Mouse (Mus musculus): Measurements from ENCODE around the gene Gm44503. TPM values are rescaled to one million over a fixed set of nuclear protein-coding genes. Genes with fewer than 3 reads are reported as not detected.
A peak's percentile ranks its signal among the peaks of the same experiment; 100 is the strongest.

Gm44503 gene
- polyA plus RNA-seq, 1 experiment: not detected

DNA sequence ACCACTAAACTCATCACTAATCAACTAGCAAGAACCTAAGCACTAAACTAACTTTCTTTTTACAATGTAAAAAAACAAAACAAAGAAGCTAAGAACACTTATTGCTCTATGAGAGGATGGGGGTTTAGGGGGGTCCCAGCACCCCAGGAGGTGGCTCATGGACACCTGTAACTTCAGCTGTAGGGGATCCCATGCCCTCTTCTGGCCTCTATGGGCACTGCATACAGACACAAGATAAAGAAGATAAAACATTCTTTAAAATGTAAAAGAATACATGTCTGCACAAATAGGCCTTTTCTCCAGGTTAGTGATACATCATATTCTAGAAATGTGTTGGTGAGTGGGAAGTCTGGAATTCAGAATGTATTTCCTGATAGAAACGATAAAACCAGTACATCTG, 74.8 kb downstream of the Gm44503 start:
- Histone ChIP-seq H3K4me1 (ENCODE audit: control insufficient read depth, insufficient read depth, low read length) (no peaks in the 10 kb centered on the region; the same call in 1 of the 2 replicates), H3K27ac (ENCODE audit: insufficient read depth, low read depth, low read length) (no peak overlapping the region), H3K4me3 (ENCODE audit: insufficient read depth, low read depth, low read length) (no peak overlapping the region)
- 93% methylated on average over 1 of the region's 1 CpGs for WGBS
- TF ChIP-seq CTCF (IDR thresholded peaks at IDR 0.05; ENCODE audit: insufficient read depth, low read depth, low read length) (no peak), POLR2A (IDR thresholded peaks at IDR 0.05; ENCODE audit: insufficient read depth, low read depth, low read length) (no peak)

DNA sequence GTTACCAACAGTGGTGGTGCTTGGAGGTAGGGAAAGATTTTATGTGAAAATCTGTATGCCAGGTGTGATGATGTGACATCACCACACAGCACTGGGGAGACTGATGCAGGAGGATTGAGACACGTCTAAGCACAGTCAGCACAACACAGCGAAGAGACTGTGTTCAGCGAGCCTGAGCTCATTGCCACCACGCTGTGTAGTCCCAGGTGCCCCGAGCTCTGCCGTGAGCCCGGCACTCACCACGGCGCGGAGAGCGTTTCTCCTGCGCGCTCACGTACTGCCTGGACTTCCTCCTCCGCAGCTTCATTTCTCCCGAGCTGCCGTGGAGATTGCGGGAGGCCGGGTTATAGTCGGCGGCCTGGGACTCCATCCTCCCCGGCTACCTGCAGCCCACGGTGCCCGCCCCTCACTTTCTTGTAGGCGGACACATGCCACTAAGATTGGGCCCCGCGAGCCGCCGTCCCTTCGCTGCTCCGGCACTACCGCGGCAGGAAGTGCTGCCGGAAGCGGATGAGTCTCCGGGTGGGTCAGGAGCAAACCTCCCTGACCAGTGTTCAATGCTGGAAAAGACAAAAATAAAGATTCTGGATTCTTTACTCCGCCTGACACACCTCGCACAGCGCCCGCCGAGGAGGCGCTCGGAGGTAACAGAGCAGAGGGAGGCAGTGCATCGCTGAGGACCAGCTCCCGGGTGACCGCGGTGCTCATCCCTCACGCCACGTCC, 80.7 kb downstream of the Gm44503 start:
- H3K4me1 ChIP-seq (ENCODE audit: control insufficient read depth, insufficient read depth, low read length): peaks cover 4% of the 10 kb centered on the region
- no peak for TF ChIP-seq CTCF (IDR thresholded peaks at IDR 0.05; ENCODE audit: insufficient read depth, low read depth, low read length)
- H3K27ac ChIP-seq (ENCODE audit: insufficient read depth, low read depth, low read length): peak overlapping the region; percentile 70
- peak overlapping the region; percentile 91 for H3K4me3 ChIP-seq (ENCODE audit: insufficient read depth, low read depth, low read length)
- WGBS: under 1% methylated on average over 49 of the region's 49 CpGs

GRCm38 (mm10) chr9:73040080-73040479, 81.4 kb downstream of the Gm44503 start, which contains the start of gene Pigb:
Gene Pigb (minus strand): TSS chr9:73040378.
- 32% methylated on average over 6 of the region's 6 CpGs for WGBS
- Histone ChIP-seq H3K4me1 (ENCODE audit: control insufficient read depth, insufficient read depth, low read length) (peaks cover 8% of the 10 kb centered on the region), H3K4me3 (ENCODE audit: insufficient read depth, low read depth, low read length) (peak within 1 kb of the TSS; percentile 91), H3K27ac (ENCODE audit: insufficient read depth, low read depth, low read length) (peak within 1 kb of the TSS; percentile 70)
- TF ChIP-seq POLR2A (IDR thresholded peaks at IDR 0.05; ENCODE audit: insufficient read depth, low read depth, low read length) (no peak), CTCF (IDR thresholded peaks at IDR 0.05; ENCODE audit: insufficient read depth, low read depth, low read length) (no peak)

GRCm38 (mm10) chr9:73044146-73045079, 85.8 kb downstream of the Gm44503 start, which contains the start of gene Rab27a:
Gene Rab27a (plus strand): TSS chr9:73044854.
- TF ChIP-seq CTCF (IDR thresholded peaks at IDR 0.05; ENCODE audit: insufficient read depth, low read depth, low read length) (peak; percentile 65), POLR2A (IDR thresholded peaks at IDR 0.05; ENCODE audit: insufficient read depth, low read depth, low read length) (no peak)
- no peak within 1 kb of the TSS for H3K27ac ChIP-seq (ENCODE audit: insufficient read depth, low read depth, low read length)
- H3K4me3 ChIP-seq (ENCODE audit: insufficient read depth, low read depth, low read length): peak within 1 kb of the TSS; percentile 58
- 1% methylated on average over 41 of the region's 41 CpGs for WGBS
- peaks cover 9% of the 10 kb centered on the region for H3K4me1 ChIP-seq (ENCODE audit: control insufficient read depth, insufficient read depth, low read length)

DNA sequence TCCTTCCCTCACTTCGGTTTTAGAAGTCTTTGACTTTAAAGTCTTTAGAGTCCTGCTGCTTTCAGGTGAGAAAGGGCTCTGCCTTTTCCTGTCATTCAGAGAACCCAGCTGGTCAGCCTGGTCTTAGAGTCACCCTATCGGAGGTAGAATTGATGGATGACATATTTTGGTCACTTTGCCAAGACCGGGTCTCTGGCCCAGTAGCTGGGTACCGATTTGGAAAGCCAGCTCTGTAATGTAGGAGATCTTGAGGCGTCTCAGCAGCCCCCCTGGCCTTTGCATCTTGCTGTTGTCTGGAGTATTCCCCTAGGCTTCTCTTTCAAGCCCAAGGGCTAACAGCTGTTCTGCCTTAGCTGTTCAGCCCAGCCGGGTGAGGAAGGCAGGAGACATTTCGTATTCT, 86.6 kb downstream of the Gm44503 start:
- WGBS: 13% methylated on average over 7 of the region's 7 CpGs
- TF ChIP-seq CTCF (IDR thresholded peaks at IDR 0.05; ENCODE audit: insufficient read depth, low read depth, low read length): no peak
- no peak for TF ChIP-seq POLR2A (IDR thresholded peaks at IDR 0.05; ENCODE audit: insufficient read depth, low read depth, low read length)
- no peak overlapping the region for H3K27ac ChIP-seq (ENCODE audit: insufficient read depth, low read depth, low read length)
- peak overlapping the region; percentile 58 for H3K4me3 ChIP-seq (ENCODE audit: insufficient read depth, low read depth, low read length)
- peaks cover 11% of the 10 kb centered on the region for H3K4me1 ChIP-seq (ENCODE audit: control insufficient read depth, insufficient read depth, low read length)

DNA sequence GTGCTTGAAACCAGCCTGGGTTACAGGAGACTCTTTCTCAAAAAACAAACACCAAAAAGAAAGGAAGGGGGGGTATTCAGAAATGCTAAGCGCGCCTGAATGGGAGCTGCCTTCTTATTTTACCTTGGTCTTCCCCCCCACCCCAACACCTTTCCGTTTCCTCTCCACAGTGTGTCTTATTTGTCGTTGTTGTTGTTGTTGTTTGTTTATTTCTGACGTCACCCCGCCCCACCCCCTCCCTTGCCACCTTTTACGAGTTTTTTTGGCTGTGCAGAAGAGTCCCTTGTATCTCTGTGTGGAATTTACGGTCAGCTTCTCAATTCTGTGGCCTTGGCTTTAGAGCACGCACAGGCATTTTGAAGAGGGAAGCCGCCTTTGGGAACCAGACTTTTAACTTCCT, 87.1 kb downstream of the Gm44503 start:
- no peak overlapping the region for H3K27ac ChIP-seq (ENCODE audit: insufficient read depth, low read depth, low read length)
- TF ChIP-seq POLR2A (IDR thresholded peaks at IDR 0.05; ENCODE audit: insufficient read depth, low read depth, low read length) (no peak), CTCF (IDR thresholded peaks at IDR 0.05; ENCODE audit: insufficient read depth, low read depth, low read length) (no peak)
- 87% methylated on average over 10 of the region's 10 CpGs for WGBS
- peaks cover 11% of the 10 kb centered on the region for H3K4me1 ChIP-seq (ENCODE audit: control insufficient read depth, insufficient read depth, low read length)
- peak overlapping the region; percentile 58; the same call in 1 of the 2 replicates for H3K4me3 ChIP-seq (ENCODE audit: insufficient read depth, low read depth, low read length)

GRCm38 (mm10) chr9:73047906-73048305, 89.3 kb downstream of the Gm44503 start:
- Histone ChIP-seq H3K4me1 (ENCODE audit: control insufficient read depth, insufficient read depth, low read length) (peaks cover 11% of the 10 kb centered on the region), H3K4me3 (ENCODE audit: insufficient read depth, low read depth, low read length) (no peak overlapping the region), H3K27ac (ENCODE audit: insufficient read depth, low read depth, low read length) (no peak overlapping the region)
- WGBS: 86% methylated on average over 2 of the region's 2 CpGs
- TF ChIP-seq CTCF (IDR thresholded peaks at IDR 0.05; ENCODE audit: insufficient read depth, low read depth, low read length): no peak
- TF ChIP-seq POLR2A (IDR thresholded peaks at IDR 0.05; ENCODE audit: insufficient read depth, low read depth, low read length): no peak

- TF ChIP-seq CTCF (IDR thresholded peaks at IDR 0.05; ENCODE audit: insufficient read depth, low read depth, low read length): no peak
- no peak overlapping the region for H3K27ac ChIP-seq (ENCODE audit: insufficient read depth, low read depth, low read length)
- WGBS: 55% methylated on average over 4 of the region's 4 CpGs
These were observed 90.3 kb downstream of the Gm44503 start for GRCm38 (mm10) chr9:73048927-73049326.

GRCm38 (mm10) chr9:73049833-73050232, 91.2 kb downstream of the Gm44503 start:
- Histone ChIP-seq H3K4me3 (ENCODE audit: insufficient read depth, low read depth, low read length) (no peak overlapping the region), H3K27ac (ENCODE audit: insufficient read depth, low read depth, low read length) (no peak overlapping the region), H3K4me1 (ENCODE audit: control insufficient read depth, insufficient read depth, low read length) (peaks cover 6% of the 10 kb centered on the region)
- 37% methylated on average over 5 of the region's 5 CpGs for WGBS
- TF ChIP-seq CTCF (IDR thresholded peaks at IDR 0.05; ENCODE audit: insufficient read depth, low read depth, low read length): no peak
- TF ChIP-seq POLR2A (IDR thresholded peaks at IDR 0.05; ENCODE audit: insufficient read depth, low read depth, low read length): no peak

More at GRCm38 (mm10) chr9:73048927-73049326, 90.3 kb downstream of the Gm44503 start:
- Histone ChIP-seq H3K4me1 (ENCODE audit: control insufficient read depth, insufficient read depth, low read length) (peaks cover 11% of the 10 kb centered on the region), H3K4me3 (ENCODE audit: insufficient read depth, low read depth, low read length) (no peak overlapping the region)

Measured in olfactory bulb, adult 2 months (tissue).